Mouse (Mus musculus): ENCODE measurements around the gene Olfr786.

Olfr786 gene

DNA sequence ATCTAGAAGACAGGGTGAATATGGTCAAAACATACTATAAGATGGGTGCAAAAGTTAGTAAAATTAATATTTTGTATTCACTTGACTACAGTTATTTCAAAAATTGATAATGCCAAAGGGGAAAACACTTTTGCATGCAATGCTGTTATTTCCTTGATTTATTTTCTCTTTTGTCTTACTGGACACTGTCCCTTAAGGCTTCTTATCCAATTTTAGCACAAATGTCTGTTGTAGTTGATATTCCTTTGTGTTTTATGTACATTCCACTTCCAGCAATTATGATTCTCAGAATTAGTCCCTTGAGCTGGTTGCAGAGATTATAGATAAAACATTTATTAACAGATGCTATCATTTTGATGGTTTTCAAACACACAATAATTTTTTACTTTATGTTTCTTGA is at the start of gene Olfr786:
Olfr786 (plus strand) TSS at position 301 of the 400 bp plus-strand sequence.
- DNase-seq (ENCODE audit: low spot score in 2 of 2) = no peak

DNA sequence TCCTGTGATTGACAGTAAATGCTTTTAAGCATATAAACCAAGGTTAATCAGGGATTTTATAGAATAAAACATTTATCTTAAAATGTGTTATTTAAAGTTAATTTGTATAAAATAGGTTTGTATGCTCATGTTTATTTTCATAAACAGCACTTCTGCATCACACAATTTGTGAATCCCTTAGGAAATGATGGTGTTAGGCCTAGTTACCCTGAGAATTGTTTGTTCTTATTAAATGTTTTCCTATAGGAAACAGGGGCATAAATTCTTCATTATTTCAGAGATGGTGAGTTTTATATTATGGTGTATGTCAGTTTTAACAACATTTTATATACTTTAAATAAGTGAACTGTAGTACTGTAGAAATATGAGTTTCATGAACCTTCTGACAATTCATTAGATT is 43.3 kb upstream of the Olfr786 start, which contains the start of gene Olfr784:
Olfr784 (plus strand) TSS at position 301 of the 400 bp plus-strand sequence.
- no peak for DNase-seq (ENCODE audit: low spot score in 2 of 2)

DNA sequence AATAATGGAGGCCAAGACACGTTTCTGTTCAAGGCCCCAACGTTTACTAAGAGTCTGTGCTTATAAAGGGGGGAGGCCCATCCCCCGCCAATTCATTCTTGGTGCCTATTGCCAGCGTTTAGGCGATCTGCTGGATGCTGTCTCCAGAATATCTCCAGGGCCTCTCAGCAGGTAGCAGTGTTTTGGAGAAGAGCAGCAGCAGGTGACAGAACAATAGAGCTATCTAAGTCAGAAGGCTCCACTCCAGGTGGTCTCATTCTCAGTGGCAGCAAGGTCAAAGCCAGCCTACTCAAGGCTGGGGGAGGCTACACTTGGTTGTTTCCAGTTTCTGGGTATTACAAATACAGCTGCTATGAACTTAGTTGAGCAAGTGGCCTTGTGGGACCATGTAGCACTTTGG is 26.2 kb upstream of the Olfr786 start:
- DNase-seq (ENCODE audit: low spot score in 2 of 2) = no peak

DNA sequence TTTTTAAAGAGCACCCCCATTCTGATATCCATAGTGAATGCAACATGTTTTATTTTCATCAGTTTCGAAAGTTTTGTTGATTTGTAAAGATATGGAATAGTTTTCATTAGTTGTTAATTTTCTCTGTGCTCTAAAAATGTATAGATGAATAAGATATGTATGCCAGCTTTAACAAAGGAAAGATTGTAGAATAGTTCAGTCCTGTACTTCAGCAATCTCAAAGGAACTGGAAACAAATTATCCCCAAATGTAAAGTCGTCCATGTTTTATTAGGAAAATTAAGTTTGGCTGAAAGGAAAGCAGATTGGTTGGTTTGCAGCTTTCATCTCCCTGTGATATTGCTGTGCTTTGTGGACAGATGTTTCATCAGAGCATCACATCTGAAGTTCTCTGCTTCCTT is 22.0 kb upstream of the Olfr786 start, which contains the start of gene Olfr785:
Olfr785 (plus strand) TSS at position 301 of the 400 bp plus-strand sequence.
- no peak for DNase-seq (ENCODE audit: low spot score in 2 of 2)

DNA sequence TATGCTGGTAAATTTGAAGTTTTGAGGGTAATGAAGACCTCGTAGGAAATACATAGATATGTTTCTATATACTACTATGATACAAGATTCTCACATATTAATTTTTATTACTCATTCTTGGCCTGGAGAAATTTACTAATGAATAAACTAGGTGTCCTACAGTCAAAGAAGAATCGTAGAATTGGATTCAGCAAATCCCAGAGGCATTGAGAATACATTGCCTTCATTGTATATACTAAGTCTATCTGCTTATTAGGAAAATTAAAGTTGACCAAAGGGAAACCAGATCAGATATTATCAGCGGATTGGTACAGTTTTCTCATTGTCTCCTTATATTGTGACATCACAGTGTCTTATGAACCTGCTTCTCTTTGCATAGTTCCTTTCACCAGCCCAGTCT is 34.5 kb downstream of the Olfr786 start, which contains the start of gene Olfr787:
Olfr787 (plus strand) TSS at position 301 of the 400 bp plus-strand sequence.
- no peak for DNase-seq (ENCODE audit: low spot score in 2 of 2)

DNA sequence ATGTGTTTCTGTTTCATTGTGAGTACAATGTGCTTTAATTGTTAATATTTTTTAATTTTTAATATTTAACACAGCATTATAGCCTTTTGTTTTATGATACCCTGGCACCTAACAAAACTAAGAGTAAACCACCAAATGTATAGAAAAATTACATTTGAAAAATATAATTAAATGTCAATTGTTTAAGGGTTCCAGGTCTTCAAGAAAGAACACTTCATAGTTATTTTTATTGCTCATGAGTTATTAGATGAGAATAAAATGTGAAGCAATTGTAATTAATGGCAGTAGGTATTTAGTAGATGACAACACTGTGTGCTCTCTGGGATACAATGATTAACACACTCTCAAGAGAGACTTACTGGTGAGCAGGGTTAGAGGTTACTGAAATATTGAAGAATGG is 43.6 kb downstream of the Olfr786 start, which contains the start of gene Olfr788:
Olfr788 (plus strand) TSS at position 301 of the 400 bp plus-strand sequence.
- no peak for DNase-seq (ENCODE audit: low spot score in 2 of 2)

DNA sequence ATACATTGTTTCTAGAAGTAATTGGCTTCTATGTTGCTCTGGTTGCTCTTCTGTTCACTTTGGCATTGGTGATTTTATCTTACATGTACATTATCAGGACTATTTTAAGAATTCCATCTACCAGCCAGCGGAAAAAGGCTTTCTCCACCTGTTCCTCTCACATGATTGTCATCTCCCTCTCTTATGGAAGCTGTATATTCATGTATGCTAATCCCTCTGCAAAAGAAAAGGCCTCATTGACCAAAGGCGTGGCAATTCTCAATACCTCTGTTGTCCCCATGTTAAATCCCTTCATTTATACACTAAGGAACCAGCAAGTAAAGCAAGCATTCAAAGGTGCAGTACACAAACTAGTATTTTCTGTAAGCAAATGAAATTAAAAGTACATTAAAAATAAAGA is 46.1 kb downstream of the Olfr786 start:
- DNase-seq (ENCODE audit: low spot score in 2 of 2) = no peak

DNA sequence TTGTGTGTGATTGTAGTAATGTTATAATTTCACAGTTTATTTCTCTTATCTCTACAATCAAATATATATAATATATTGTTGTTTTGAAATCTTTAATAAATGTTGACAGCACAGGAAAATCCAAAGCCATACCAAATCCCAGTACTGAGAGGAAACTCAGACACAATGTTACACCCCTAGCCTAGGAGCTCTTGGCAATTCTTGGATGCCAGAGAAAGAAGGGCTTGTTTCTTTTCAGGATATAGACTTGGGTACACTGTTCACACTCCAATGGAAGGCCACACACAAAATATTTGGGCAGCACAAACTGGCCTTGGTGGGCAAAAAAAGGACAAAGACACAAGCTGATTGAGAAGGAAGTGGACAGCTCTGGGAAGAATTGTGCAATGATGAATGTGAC is 46.6 kb downstream of the Olfr786 start:
- no peak for DNase-seq (ENCODE audit: low spot score in 2 of 2)

DNA sequence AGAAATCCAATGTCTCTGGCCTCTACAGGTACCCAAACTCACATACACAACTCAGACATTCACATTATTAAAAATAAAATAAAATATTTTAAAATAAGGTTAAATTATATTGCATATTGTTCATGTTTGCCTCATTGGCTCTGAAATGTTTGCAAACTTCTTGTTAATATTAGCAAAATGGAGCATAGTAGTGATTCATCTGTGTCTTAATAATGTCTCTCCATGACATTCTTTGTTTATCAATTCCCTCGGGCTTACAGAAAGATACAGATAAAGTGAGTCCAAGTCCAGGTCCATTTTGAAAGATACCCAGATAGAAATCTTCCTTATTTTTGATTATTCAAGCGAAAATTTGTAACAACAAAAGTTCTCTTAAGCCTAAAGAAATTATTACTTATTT is 57.3 kb downstream of the Olfr786 start, which contains the start of gene Olfr789:
Olfr789 (plus strand) TSS at position 301 of the 400 bp plus-strand sequence.
- no peak for DNase-seq (ENCODE audit: low spot score in 2 of 2)

All from frontal cortex, postnatal 25 days (tissue).